Mouse (Mus musculus): ENCODE data around the gene Tsc22d2.
A peak's percentile ranks its signal among the peaks of the same experiment; 100 is the strongest.
"Not testable (repeated sequence)": the region's sequence is repeated elsewhere in the genome, so short reads cannot be mapped to it uniquely, and the experiment has no call there.

The Tsc22d2 gene

GRCm38 (mm10) chr3:58428861-58429260 is 14.3 kb downstream of the Tsc22d2 start:
- no peak for DNase-seq (ENCODE audit: low spot score in 2 of 2)

GRCm38 (mm10) chr3:58434414-58434813 is 19.9 kb downstream of the Tsc22d2 start:
- DNase-seq (ENCODE audit: low spot score in 2 of 2) = no peak

DNA sequence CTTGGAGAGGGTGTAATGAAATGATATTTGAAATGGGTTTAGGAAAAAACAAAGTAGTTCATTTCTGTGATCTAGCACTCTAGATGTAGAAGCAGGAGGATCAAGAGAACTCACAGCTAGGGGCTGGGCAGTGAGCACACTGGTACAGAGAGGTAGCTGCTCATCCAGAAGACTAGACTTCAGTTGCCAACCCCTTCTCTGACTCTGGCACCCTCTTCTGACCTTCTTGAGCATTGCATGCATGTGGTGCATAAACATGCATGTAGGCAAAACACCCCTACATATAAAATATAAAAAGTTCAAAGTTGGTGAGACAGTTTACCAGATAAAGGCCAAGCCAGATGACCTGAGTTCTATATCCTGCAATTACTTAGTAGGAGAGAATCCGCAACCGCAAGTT is 33.7 kb downstream of the Tsc22d2 start:
- no peak for DNase-seq (ENCODE audit: low spot score in 2 of 2)

DNA sequence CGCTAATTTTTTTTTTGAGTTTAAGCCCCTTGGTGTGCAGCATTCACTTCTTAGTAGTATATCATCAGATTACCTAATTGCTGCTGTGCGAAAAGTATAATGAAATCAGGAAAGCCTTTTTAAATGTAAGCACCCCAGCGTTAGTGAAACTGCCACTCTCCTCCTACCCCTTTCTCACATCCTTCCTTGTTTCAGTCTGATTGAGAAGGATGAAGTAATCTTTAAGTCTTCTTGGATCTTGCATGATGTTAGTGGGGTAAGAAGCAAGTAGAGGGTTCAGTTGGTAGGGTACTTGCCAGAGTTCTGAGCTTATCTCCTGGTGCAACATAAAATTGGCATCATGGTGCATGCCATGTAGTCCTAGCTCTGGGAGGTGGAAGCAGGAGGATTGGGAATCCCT is 35.0 kb downstream of the Tsc22d2 start:
- no peak for DNase-seq (ENCODE audit: low spot score in 2 of 2)

- DNase-seq (ENCODE audit: low spot score in 2 of 2) = no peak
Measured at GRCm38 (mm10) chr3:58454414-58455205, 40.1 kb downstream of the Tsc22d2 start.

DNA sequence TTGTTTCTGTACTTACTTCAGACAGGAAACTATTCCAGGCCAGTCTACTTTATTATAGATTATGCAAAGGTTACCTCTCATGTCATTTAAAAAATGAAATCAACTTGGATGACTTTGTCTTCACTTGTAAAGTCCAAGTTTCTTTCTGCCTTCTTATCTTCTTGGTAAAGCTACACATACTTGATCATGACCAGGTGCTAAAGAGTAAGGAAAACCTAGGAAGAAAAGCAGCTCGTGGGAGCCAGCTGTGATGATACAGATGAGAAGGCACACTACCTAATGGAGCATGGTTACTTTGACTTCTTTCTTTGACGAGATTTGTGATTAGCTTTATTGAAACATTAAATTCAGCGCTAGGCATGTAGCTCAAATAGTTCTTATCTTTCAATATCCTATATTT is 40.7 kb downstream of the Tsc22d2 start:
- no peak for DNase-seq (ENCODE audit: low spot score in 2 of 2)

DNA sequence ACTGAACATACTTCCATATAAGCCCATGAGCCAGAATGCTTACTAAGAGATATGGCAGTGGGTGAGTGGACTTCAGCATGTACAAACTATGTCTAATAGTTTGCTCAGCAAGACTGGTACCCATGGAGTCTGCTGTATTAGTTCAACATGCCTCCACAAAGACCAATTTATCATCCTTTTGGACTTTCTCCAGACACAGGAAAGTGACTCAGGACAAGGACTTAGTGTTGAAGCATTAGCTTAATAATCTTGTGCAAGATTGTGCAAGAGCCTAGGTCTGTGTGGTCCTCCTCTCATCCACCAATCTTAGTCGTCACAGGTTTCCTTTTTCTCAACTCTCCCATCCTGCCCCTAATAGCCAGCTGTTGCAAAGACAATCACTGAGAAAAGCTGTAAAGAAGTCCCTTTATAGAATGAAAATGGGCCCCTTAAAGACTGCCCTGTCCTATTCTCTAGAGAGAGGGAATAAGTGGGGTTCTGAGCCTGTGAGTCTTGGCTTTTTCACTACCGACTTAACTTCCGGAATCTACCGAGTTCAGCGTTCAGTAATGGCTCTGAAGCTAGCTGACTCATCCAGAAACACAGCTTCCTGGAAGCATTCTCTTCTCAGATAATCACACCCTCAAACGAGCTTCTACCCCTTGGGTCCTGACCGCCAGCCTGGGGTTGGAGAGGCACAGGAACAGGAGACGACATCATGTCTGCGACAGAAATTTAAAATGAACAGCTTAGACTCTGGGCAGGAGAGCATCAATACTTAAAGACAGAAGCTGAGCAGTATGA is 55.3 kb downstream of the Tsc22d2 start:
- peak; percentile 21 to 33 for DNase-seq (ENCODE audit: low spot score in 2 of 2)

DNA sequence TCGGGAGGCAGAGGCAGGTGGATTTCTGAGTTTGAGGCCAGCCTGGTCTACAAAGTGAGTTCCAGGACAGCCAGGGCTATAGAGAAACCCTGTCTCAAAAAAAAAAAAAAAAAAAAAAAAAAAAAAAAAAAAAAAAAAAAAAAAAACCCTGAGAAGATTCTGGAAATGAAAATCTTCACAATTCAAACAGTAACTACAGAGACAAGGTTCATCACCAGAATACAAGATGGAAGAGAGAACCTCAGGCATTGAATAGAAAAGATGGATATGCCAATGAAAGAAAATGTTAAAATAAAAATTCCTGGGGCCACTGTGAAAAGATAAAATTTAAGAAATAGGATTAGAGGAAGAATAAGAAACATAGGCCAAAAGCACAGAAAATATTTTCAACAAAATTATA is 60.8 kb downstream of the Tsc22d2 start:
- DNase-seq (ENCODE audit: low spot score in 2 of 2) = not testable (repeated sequence)

GRCm38 (mm10) chr3:58478755-58479455 is 64.4 kb downstream of the Tsc22d2 start:
- DNase-seq (ENCODE audit: low spot score in 2 of 2) = no peak

DNA sequence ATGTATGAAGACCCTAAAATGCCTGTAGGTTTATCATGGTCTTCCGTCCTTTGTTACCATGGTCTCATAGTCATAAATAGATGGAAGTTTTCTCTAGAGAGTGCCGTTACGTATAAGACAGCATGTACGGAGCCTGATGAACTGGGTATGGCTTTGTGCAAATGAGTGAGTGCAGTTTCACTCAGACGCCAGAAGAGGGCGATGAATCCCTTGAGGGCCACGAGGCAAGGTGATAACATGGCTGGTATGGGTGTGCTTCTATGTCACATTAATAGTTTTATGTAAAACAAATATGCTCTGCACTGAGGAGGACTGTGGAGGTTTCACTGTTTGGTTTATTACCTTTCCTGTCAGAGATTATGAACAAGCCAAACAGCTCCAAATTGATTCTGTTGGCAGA is 71.4 kb downstream of the Tsc22d2 start:
- no peak for DNase-seq (ENCODE audit: low spot score in 2 of 2)

DNA sequence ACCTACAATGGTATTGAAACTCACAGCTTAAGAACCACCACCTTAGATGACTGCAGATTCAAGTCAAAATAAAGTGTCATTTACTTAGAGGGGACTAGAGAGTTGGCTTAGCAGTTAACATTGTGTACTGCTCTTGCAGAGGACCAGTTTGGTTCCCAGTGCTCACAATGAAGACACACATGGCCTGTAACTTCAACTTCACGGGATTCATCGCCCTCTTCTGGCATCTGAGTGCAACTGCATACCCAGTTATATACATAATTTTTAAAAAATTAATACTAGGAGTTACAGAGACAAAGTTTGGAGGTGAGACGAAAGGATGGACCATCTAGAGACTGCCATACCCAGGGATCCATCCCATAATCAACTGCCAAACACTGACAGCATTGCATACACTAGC is 72.6 kb downstream of the Tsc22d2 start:
- no peak for DNase-seq (ENCODE audit: low spot score in 2 of 2)

- no peak for DNase-seq (ENCODE audit: low spot score in 2 of 2)
Measured at GRCm38 (mm10) chr3:58487999-58488775, 73.7 kb downstream of the Tsc22d2 start.

DNA sequence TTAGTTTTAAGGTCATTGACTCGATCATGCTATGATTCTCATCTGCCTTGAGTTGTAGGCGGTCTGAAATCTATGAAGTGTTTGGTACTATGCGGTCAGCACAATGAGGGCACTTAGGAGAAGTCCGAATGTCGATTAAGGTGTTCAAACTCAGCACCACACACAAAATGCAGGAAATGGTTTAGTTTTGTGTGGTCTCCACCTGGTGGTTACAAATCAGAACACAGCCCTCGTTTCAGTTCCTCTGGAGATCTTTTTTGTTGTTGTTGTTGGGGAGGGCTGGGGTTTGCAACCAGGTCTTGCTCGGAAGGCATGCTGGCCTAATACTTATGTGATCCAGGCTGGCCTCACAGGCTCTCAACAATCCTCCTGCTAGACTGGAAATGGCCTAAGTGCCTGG is 76.3 kb downstream of the Tsc22d2 start:
- no peak for DNase-seq (ENCODE audit: low spot score in 2 of 2)

DNA sequence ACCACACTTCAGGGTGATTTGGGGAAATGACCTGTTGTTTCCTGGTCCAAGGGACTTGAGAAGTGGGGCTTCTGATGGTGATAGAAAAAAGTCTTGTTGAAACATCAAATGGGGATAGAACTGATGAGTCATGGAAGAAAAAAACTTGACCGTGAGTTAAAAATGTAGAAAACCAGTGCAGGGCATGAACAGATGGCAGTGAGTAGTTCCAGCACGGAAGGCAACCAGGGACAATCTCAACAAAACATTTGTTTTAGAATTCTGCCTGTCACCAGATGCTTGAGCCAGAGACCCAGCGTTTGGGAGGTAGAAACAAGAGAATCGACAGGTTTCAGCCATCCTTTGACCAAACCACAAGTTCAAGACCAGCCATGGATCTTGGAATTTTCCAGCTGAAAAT is 79.1 kb downstream of the Tsc22d2 start:
- no peak for DNase-seq (ENCODE audit: low spot score in 2 of 2)

DNA sequence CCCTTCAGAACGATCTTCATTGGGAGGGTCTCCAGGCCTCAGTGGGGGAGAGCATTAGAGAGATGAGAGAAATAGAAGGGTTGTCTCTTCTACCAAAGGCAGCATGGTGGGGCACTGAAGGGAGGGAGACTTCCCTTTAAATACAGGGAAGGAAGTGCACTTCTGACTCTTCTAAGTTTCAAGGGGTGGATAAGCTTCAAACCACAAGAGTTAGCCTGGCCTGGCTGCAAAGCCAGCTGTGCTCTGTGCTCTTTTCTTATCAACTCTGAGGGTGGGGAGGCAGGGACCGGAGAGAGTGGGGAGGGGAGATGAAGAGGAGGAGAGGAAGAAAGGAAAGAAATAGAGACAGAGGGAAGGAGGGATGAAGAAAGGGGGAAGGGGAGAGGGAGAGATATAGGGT is 87.4 kb downstream of the Tsc22d2 start:
- peak in 1 of 2 experiments; percentile 27 for DNase-seq (ENCODE audit: low spot score in 2 of 2)

DNA sequence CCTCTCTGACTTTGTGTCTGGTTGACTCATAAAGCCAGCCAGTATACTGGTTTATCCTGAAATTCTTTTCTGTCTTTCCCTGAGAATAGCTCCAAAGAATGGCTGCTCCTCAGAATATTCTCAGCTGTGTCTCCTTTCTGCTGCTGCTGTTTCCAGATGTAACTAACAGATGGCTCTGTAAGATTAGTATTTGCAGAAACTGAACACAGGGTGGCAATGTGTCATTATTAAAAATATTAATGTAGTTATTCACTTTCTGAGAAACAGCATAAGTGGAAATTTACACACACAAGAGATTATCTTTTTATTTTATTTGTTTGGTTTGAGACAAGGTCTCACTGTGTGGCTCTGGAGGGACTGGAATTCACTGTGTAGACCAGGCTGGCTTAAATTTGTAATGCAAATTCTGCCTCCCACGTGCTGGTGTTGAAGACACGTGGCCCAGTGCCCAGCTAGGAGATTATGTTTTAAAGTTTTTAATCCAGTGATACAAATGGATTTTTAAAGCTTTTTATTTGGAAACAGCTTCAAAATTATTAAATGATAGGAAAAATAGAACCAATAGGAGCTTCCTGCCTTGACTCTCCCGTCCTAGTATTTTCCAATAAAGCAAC is 89.3 kb downstream of the Tsc22d2 start:
- DNase-seq (ENCODE audit: low spot score in 2 of 2) = no peak

- no peak for DNase-seq (ENCODE audit: low spot score in 2 of 2)
Measured at GRCm38 (mm10) chr3:58504676-58505075, 90.2 kb downstream of the Tsc22d2 start.

DNA sequence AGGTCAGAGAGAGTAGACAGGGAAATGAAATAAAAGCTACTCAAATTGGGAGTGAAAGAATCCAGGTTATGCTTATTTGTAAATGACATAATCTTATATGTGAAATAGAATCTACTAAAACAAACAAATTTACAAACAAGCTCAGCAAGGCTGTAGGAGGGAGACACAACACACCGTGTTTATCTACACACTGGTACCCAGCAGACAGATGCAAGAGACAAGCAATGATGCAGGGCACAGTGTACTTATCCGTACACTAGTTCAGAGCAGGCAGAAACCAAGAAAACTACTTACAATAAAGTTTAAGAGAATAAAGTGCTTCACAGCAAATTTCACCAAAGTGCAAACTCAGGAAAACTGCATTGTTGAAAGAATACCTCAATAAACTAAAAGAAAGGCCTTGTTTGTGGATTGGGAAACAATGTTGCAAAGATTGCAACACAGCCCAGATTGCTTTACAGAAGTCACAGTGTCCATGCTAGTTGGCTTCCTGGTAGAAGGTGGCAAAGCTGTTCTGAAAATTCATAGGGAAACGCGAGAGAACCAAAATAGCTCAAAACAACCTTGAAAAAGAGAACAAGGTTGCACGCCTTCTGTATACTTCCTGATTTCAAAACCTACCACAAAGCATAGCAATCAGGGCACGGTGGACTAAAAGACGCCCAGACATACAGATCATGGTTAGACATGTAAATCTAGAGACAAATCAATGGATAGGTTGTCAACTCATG is 93.7 kb downstream of the Tsc22d2 start:
- DNase-seq (ENCODE audit: low spot score in 2 of 2) = no peak

DNA sequence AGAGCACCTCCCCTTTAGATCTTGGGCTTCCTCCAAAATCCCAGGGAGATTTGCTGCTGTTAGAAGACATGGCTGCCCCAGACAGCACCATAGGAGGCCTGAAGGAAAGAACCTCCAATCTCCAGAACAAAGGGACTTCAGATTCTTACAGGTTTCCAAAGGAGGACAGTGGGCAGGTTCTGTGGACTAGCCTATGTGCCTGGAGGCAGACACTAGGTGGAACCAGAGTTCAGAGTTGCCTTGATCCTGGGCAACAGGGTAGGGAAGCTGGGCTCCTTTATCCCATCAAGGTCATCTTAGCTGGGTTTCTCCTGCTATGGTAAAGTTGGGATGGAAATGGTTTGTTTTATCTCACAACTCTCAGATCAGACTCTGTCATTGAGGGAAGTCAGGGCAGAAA is 97.1 kb downstream of the Tsc22d2 start:
- no peak for DNase-seq (ENCODE audit: low spot score in 2 of 2)

DNA sequence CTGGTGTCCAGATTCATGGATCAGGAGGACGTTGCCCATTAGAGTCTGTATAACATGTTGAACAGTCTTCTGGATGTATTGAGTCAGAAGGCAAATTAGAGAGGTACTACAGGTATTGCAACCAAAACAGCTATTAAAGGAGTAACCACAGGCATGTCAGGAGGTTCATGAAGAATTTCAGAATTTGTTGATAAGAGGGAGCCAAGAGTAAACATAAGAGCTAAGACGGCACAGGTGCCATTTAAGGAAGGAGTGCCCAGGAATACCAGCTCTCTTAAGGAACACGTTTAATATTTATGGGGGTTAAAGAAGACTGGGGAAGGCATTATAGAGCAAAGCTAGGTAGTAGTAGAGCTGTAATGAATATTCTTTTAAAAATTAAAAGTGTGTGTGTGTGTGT is 98.2 kb downstream of the Tsc22d2 start:
- DNase-seq (ENCODE audit: low spot score in 2 of 2) = no peak

DNA sequence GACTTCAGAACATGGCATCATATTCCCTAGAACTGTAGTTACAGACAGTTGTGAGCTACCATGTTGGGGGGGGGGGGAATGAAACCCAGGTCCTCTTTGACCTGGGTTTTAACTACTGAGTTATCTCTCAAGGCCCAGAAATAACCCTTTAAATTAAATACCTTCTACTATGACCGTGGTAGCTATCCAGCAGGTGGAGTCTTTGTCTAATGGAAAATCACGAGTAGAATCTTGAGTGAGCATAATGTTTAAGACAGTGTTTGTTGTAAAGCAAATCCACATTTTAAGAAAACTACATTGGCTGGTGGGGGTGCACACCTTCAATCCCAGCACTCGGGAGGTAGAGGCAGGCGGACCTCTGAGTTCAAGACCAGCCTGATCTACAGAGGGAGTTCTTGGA is 99.0 kb downstream of the Tsc22d2 start:
- DNase-seq (ENCODE audit: low spot score in 2 of 2) = no peak

Measured in heart, adult 9 months (tissue).